ENCODE assay signal across 30 mouse cellular contexts in the genomic region with DNA sequence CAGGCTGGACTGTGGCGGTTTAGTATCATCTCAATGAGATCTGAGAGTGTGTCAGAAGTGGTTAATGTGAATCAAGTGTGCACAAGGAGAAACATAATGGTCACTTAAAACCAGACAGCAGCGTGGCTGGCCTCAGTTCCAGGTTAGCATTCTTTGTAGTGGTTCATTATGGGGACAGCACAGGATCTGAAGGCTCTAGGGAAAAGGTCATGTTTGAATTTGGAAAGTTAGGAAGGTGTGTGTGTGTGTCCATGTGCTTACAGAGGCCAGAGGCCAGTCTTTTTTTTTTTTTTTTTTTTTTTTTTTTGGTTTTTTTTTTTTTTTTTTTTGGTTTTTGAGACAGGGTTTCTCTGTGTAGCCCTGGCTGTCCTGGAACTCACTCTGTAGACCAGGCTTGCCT.
"Had no signal": no experiment of that assay in that cellular context is flagged by ENCODE, and none has a peak within 500 bp of the region (broad histone marks: within the 10 kb centered on the region; RNA-seq: fewer than 3 reads in every experiment).

No protein-coding gene starts in this region.

- ATAC-seq: lung, postnatal 0 days; midbrain, embryonic 13.5 days; midbrain, embryonic 15.5 days; midbrain, embryonic 16.5 days had no signal

- H3K27me3 ChIP-seq: limb, embryonic 12.5 days; limb, embryonic 13.5 days; limb, embryonic 15.5 days; liver, embryonic 13.5 days; lung, embryonic 15.5 days; midbrain, embryonic 12.5 days; midbrain, embryonic 13.5 days; midbrain, embryonic 15.5 days; neural tube, embryonic 12.5 days had no signal

- H3K9me3 ChIP-seq: limb, embryonic 10.5 days; limb, embryonic 12.5 days; limb, embryonic 13.5 days; limb, embryonic 15.5 days; liver, embryonic 13.5 days; lung, embryonic 15.5 days; midbrain, embryonic 10.5 days; midbrain, embryonic 12.5 days; midbrain, embryonic 13.5 days; midbrain, embryonic 15.5 days; neural tube, embryonic 12.5 days; neural tube, embryonic 13.5 days had no signal

- H3K4me2 ChIP-seq: limb, embryonic 12.5 days; limb, embryonic 13.5 days; limb, embryonic 15.5 days; liver, embryonic 13.5 days; lung, embryonic 14.5 days; lung, embryonic 15.5 days; midbrain, embryonic 11.5 days; midbrain, embryonic 12.5 days; midbrain, embryonic 13.5 days; midbrain, embryonic 15.5 days; neural tube, embryonic 12.5 days; neural tube, embryonic 13.5 days had no signal

- H3K9ac ChIP-seq: limb, embryonic 12.5 days; limb, embryonic 13.5 days; limb, embryonic 15.5 days; liver, embryonic 13.5 days; liver, embryonic 14.5 days; lung, embryonic 14.5 days; lung, embryonic 15.5 days; midbrain, embryonic 12.5 days; midbrain, embryonic 13.5 days; midbrain, embryonic 15.5 days; neural tube, embryonic 12.5 days; neural tube, embryonic 13.5 days had no signal

- DNase-seq: layer of hippocampus, postnatal 36 days; left cerebral cortex, postnatal 4 days; liver, embryonic 13.5 days; lung, adult 18-20 months; lung, adult 2 months; lung, embryonic 14.5 days; lung, postnatal 10 days; lung, postnatal 14 days; lung, postnatal 36 days; lung, postnatal 4 days; midbrain, embryonic 14.5 days had no signal

- H3K4me3 ChIP-seq: left cerebral cortex, adult 2 months; limb, embryonic 10.5 days; limb, embryonic 12.5 days; limb, embryonic 13.5 days; limb, embryonic 15.5 days; liver, embryonic 13.5 days; lung, embryonic 15.5 days; megakaryocyte, embryonic 14.5 days; midbrain, embryonic 10.5 days; midbrain, embryonic 12.5 days; midbrain, embryonic 13.5 days; midbrain, embryonic 15.5 days; myocyte; neural tube, embryonic 12.5 days; neural tube, embryonic 13.5 days had no signal

- H3K4me1 ChIP-seq: limb, embryonic 15.5 days; liver, embryonic 13.5 days; lung, embryonic 15.5 days; midbrain, embryonic 12.5 days; midbrain, embryonic 15.5 days; neural tube, embryonic 12.5 days had no signal

- H3K27ac ChIP-seq: left cerebral cortex, adult 2 months; limb, embryonic 10.5 days; limb, embryonic 12.5 days; limb, embryonic 13.5 days; limb, embryonic 15.5 days; liver, embryonic 13.5 days; liver, embryonic 14.5 days; lung, embryonic 15.5 days; macrophage; midbrain, embryonic 10.5 days; midbrain, embryonic 12.5 days; midbrain, embryonic 13.5 days; midbrain, embryonic 15.5 days; neural tube, embryonic 12.5 days; neural tube, embryonic 13.5 days had no signal

- H3K36me3 ChIP-seq: limb, embryonic 10.5 days; limb, embryonic 12.5 days; limb, embryonic 13.5 days; limb, embryonic 15.5 days; liver, embryonic 13.5 days; lung, embryonic 15.5 days; midbrain, embryonic 10.5 days; midbrain, embryonic 12.5 days; midbrain, embryonic 13.5 days; midbrain, embryonic 15.5 days; neural tube, embryonic 12.5 days; neural tube, embryonic 13.5 days had no signal
